Comparison of ENCODE assay signal across 30 mouse cellular contexts in genomic region chr6:48951630-48952029, GRCm38 (mm10). TPM values are rescaled to one million over a fixed set of nuclear protein-coding genes. Genes with fewer than 3 reads are reported as not detected.
"Had no signal": no experiment of that assay in that cellular context is flagged by ENCODE, and none has a peak within 500 bp of the region (broad histone marks: within the 10 kb centered on the region; RNA-seq: fewer than 3 reads in every experiment).

No protein-coding gene starts in this region.

- H3K36me3 ChIP-seq: limb, embryonic 10.5 days; limb, embryonic 13.5 days; liver, embryonic 12.5 days; liver, embryonic 15.5 days; lung, embryonic 15.5 days; midbrain, embryonic 12.5 days; midbrain, embryonic 15.5 days; neural tube, embryonic 12.5 days; neural tube, embryonic 15.5 days had no signal

- H3K27ac ChIP-seq: limb, embryonic 10.5 days; limb, embryonic 13.5 days; liver, embryonic 12.5 days; liver, embryonic 15.5 days; lung, embryonic 15.5 days; midbrain, embryonic 12.5 days; midbrain, embryonic 15.5 days; neural tube, embryonic 12.5 days; neural tube, embryonic 15.5 days; stomach, postnatal 0 days had no signal

- H3K4me3 ChIP-seq: limb, embryonic 10.5 days; limb, embryonic 13.5 days; liver, embryonic 12.5 days; liver, embryonic 15.5 days; lung, embryonic 15.5 days; midbrain, embryonic 12.5 days; midbrain, embryonic 15.5 days; neural tube, embryonic 12.5 days; neural tube, embryonic 15.5 days had no signal

- H3K27me3 ChIP-seq: limb, embryonic 13.5 days; liver, embryonic 12.5 days; liver, embryonic 15.5 days; lung, embryonic 15.5 days; midbrain, embryonic 12.5 days; midbrain, embryonic 15.5 days; neural tube, embryonic 12.5 days; neural tube, embryonic 15.5 days had no signal

- DNase-seq: kidney, adult 18-20 months; kidney, adult 9 months; kidney, postnatal 14 days; kidney, postnatal 4 days; liver; lung, adult 18-20 months; lung, postnatal 14 days; lung, postnatal 4 days; right cerebral cortex, adult 18-20 months; right cerebral cortex, postnatal 14 days; right cerebral cortex, postnatal 4 days; thymus, postnatal 25 days had no signal

- H3K9ac ChIP-seq: limb, embryonic 13.5 days; liver, embryonic 12.5 days; liver, embryonic 15.5 days; lung, embryonic 15.5 days; midbrain, embryonic 12.5 days; midbrain, embryonic 15.5 days; neural tube, embryonic 12.5 days; neural tube, embryonic 15.5 days had no signal

- ATAC-seq: liver, embryonic 12.5 days; midbrain, embryonic 15.5 days had no signal

- H3K9me3 ChIP-seq: limb, embryonic 10.5 days; limb, embryonic 13.5 days; liver, embryonic 12.5 days; liver, embryonic 15.5 days; lung, embryonic 15.5 days; midbrain, embryonic 12.5 days; midbrain, embryonic 15.5 days; neural tube, embryonic 12.5 days; neural tube, embryonic 15.5 days had no signal

- H3K4me2 ChIP-seq: limb, embryonic 13.5 days; liver, embryonic 12.5 days; liver, embryonic 15.5 days; lung, embryonic 15.5 days; midbrain, embryonic 12.5 days; midbrain, embryonic 15.5 days; neural tube, embryonic 12.5 days; neural tube, embryonic 15.5 days had no signal

- H3K4me1 ChIP-seq: limb, embryonic 10.5 days; limb, embryonic 13.5 days; liver, embryonic 12.5 days; liver, embryonic 15.5 days; lung, embryonic 15.5 days; midbrain, embryonic 12.5 days; midbrain, embryonic 15.5 days; neural tube, embryonic 12.5 days; neural tube, embryonic 15.5 days had no signal

RNA-seq across cellular contexts. Expression of gene 1600015I10Rik, which starts 21.9 kb away (rescaled TPM):
- total RNA-seq: layer of hippocampus, adult 18-20 months; layer of hippocampus, postnatal 25 days; left cerebral cortex, adult 18-20 months; left cerebral cortex, postnatal 25 days; megakaryocyte, adult 5-6 weeks had no signal
- polyA plus RNA-seq: kidney, embryonic 16.5 days; limb, embryonic 10.5 days; limb, embryonic 13.5 days; liver, embryonic 12.5 days; liver, embryonic 15.5 days; lung, embryonic 15.5 days; midbrain, embryonic 12.5 days; midbrain, embryonic 15.5 days; neural tube, embryonic 12.5 days; neural tube, embryonic 15.5 days; stomach, embryonic 14.5 days; stomach, postnatal 0 days had no signal

RNA-seq across cellular contexts. Expression of gene Doxl2, which starts 23.1 kb away (rescaled TPM):
- total RNA-seq: layer of hippocampus, adult 18-20 months; layer of hippocampus, postnatal 25 days; left cerebral cortex, adult 18-20 months; left cerebral cortex, postnatal 25 days; megakaryocyte, adult 5-6 weeks had no signal
- polyA plus RNA-seq: kidney, embryonic 16.5 days; limb, embryonic 10.5 days; limb, embryonic 13.5 days; liver, embryonic 12.5 days; liver, embryonic 15.5 days; lung, embryonic 15.5 days; midbrain, embryonic 12.5 days; midbrain, embryonic 15.5 days; neural tube, embryonic 12.5 days; neural tube, embryonic 15.5 days; stomach, embryonic 14.5 days; stomach, postnatal 0 days; thymus, postnatal 0 days had no signal

RNA-seq across cellular contexts. Expression of gene Svs1, which starts 35.0 kb away (rescaled TPM):
- total RNA-seq: layer of hippocampus, adult 18-20 months; layer of hippocampus, postnatal 25 days; left cerebral cortex, adult 18-20 months; left cerebral cortex, postnatal 25 days; megakaryocyte, adult 5-6 weeks had no signal
- polyA plus RNA-seq: kidney, embryonic 16.5 days; limb, embryonic 10.5 days; limb, embryonic 13.5 days; liver, embryonic 12.5 days; liver, embryonic 15.5 days; lung, embryonic 15.5 days; midbrain, embryonic 12.5 days; midbrain, embryonic 15.5 days; neural tube, embryonic 12.5 days; neural tube, embryonic 15.5 days; stomach, embryonic 14.5 days; stomach, postnatal 0 days; thymus, postnatal 0 days had no signal
